Comparison of ENCODE assay signal across 13 mouse cellular contexts in genomic region chr5:66723626-66724025, GRCm38 (mm10). TPM values are rescaled to one million over a fixed set of nuclear protein-coding genes. Genes with fewer than 3 reads are reported as not detected.
DNase-seq lines count a peak whose midpoint lies in the region; ATAC-seq and TF ChIP-seq lines count a peak whose summit lies in the region.
"Had no signal": no experiment of that assay in that cellular context is flagged by ENCODE, and none has a peak within 500 bp of the region (broad histone marks: within the 10 kb centered on the region; RNA-seq: fewer than 3 reads in every experiment).

No protein-coding gene starts in this region.

- H3K4me2 ChIP-seq in heart, embryonic 15.5 days = no peak overlapping the region
- H3K4me2 ChIP-seq in lung, embryonic 14.5 days = no peak overlapping the region
- no peak overlapping the region for H3K4me2 ChIP-seq in embryonic facial prominence, embryonic 12.5 days (replicated peaks)
- no peak overlapping the region for H3K4me2 ChIP-seq in embryonic facial prominence, embryonic 15.5 days (replicated peaks)
- H3K4me2 ChIP-seq: forebrain, embryonic 13.5 days; neural tube, embryonic 13.5 days had no signal

- H3K9me3 ChIP-seq in heart, embryonic 15.5 days (replicated peaks) = no peaks in the 10 kb centered on the region
- H3K9me3 ChIP-seq in lung, embryonic 14.5 days (ENCODE audit: low read depth, low read length) = no peaks in the 10 kb centered on the region
- no peaks in the 10 kb centered on the region for H3K9me3 ChIP-seq in embryonic facial prominence, embryonic 12.5 days
- no peaks in the 10 kb centered on the region for H3K9me3 ChIP-seq in embryonic facial prominence, embryonic 15.5 days (replicated peaks)
- H3K9me3 ChIP-seq: forebrain, embryonic 13.5 days; neural tube, embryonic 13.5 days had no signal

- H3K9ac ChIP-seq in heart, embryonic 15.5 days = no peak overlapping the region
- H3K9ac ChIP-seq in lung, embryonic 14.5 days = no peak overlapping the region
- no peak overlapping the region for H3K9ac ChIP-seq in embryonic facial prominence, embryonic 12.5 days
- H3K9ac ChIP-seq in embryonic facial prominence, embryonic 15.5 days = no peak overlapping the region
- H3K9ac ChIP-seq: forebrain, embryonic 13.5 days; neural tube, embryonic 13.5 days had no signal

- WGBS in heart, embryonic 15.5 days = 72% methylated on average over 3 of the region's 3 CpGs
- 36% methylated on average over 3 of the region's 3 CpGs for WGBS in lung, embryonic 14.5 days
- WGBS in lung, adult 2 months = 30% methylated on average over 3 of the region's 3 CpGs
- 79% methylated on average over 3 of the region's 3 CpGs for WGBS in embryonic facial prominence, embryonic 12.5 days
- 80% methylated on average over 3 of the region's 3 CpGs for WGBS in embryonic facial prominence, embryonic 15.5 days

- H3K27ac ChIP-seq in heart, embryonic 15.5 days = peak overlapping the region; percentile 38
- H3K27ac ChIP-seq in lung, embryonic 14.5 days (ENCODE audit: low read depth) = peak overlapping the region; percentile 47
- 0 out of 2 replicates have a peak overlapping the region, but pooled peaks have one; percentile 57 for H3K27ac ChIP-seq in embryonic facial prominence, embryonic 12.5 days
- 0 out of 2 replicates have a peak overlapping the region, but pooled peaks have one; percentile 29 for H3K27ac ChIP-seq in embryonic facial prominence, embryonic 15.5 days (replicated peaks)
- H3K27ac ChIP-seq: forebrain, embryonic 13.5 days had no signal

- DNase-seq in heart, postnatal 10 days = no peak
- DNase-seq in lung, embryonic 14.5 days = peak; percentile 44
- no peak for DNase-seq in lung, adult 2 months
- DNase-seq in urinary bladder, postnatal 14 days (ENCODE audit: low spot score) = no peak
- DNase-seq: kidney, adult 18-20 months; liver; lung, adult 18-20 months had no signal

- no peak for TF ChIP-seq POLR2A in lung, adult 2 months (IDR thresholded peaks at IDR 0.05; ENCODE audit: borderline replicate concordance, extremely low read depth, low read depth, low read length)

- ATAC-seq in heart, embryonic 15.5 days (replicated peaks; ENCODE audit: insufficient number of reproducible peaks, insufficient read depth, low FRiP score, low read depth) = no peak
- no peak for ATAC-seq in lung, embryonic 14.5 days (ENCODE audit: insufficient read depth)
- no peak for ATAC-seq in embryonic facial prominence, embryonic 12.5 days (ENCODE audit: insufficient number of reproducible peaks, insufficient read depth, low FRiP score, low TSS enrichment)
- no peak for ATAC-seq in embryonic facial prominence, embryonic 15.5 days (ENCODE audit: insufficient number of reproducible peaks, low FRiP score, low TSS enrichment, low read depth)
- ATAC-seq: forebrain, embryonic 13.5 days had no signal

- TF ChIP-seq CTCF in lung, embryonic 14.5 days (IDR thresholded peaks at IDR 0.05; ENCODE audit: low read depth) = no peak
- no peak for TF ChIP-seq CTCF in lung, adult 2 months (IDR thresholded peaks at IDR 0.05; ENCODE audit: insufficient read depth, low read length)

- peaks cover 84% of the 10 kb centered on the region for H3K27me3 ChIP-seq in heart, embryonic 15.5 days
- no peaks in the 10 kb centered on the region for H3K27me3 ChIP-seq in lung, embryonic 14.5 days (ENCODE audit: insufficient read depth, low read length)
- no peaks in the 10 kb centered on the region for H3K27me3 ChIP-seq in embryonic facial prominence, embryonic 12.5 days
- H3K27me3 ChIP-seq in embryonic facial prominence, embryonic 15.5 days = no peaks in the 10 kb centered on the region
- H3K27me3 ChIP-seq: forebrain, embryonic 13.5 days; neural tube, embryonic 13.5 days had no signal

- no peak overlapping the region for H3K4me3 ChIP-seq in heart, embryonic 15.5 days
- no peak overlapping the region for H3K4me3 ChIP-seq in lung, embryonic 14.5 days (ENCODE audit: low read depth, low read length)
- no peak overlapping the region for H3K4me3 ChIP-seq in lung, adult 2 months (replicated peaks; ENCODE audit: extremely low read depth, low read depth, low read length)
- H3K4me3 ChIP-seq in embryonic facial prominence, embryonic 12.5 days = no peak overlapping the region
- no peak overlapping the region for H3K4me3 ChIP-seq in embryonic facial prominence, embryonic 15.5 days (replicated peaks)
- H3K4me3 ChIP-seq: forebrain, embryonic 13.5 days; neural tube, embryonic 13.5 days had no signal

- H3K4me1 ChIP-seq in heart, embryonic 15.5 days (replicated peaks) = no peaks in the 10 kb centered on the region
- peaks cover 14% of the 10 kb centered on the region for H3K4me1 ChIP-seq in lung, embryonic 14.5 days (ENCODE audit: insufficient read depth)
- H3K4me1 ChIP-seq in lung, adult 2 months (ENCODE audit: control insufficient read depth, insufficient read depth, low read length) = peaks cover 7% of the 10 kb centered on the region
- H3K4me1 ChIP-seq in embryonic facial prominence, embryonic 12.5 days = peaks cover 26% of the 10 kb centered on the region
- H3K4me1 ChIP-seq in embryonic facial prominence, embryonic 15.5 days = peaks cover 8% of the 10 kb centered on the region; the same call in 1 of the 2 replicates

- intact Hi-C loops in heart, postnatal 10 days (cut with DNase I) = no loop called here

- no peaks in the 10 kb centered on the region for H3K36me3 ChIP-seq in heart, embryonic 15.5 days
- H3K36me3 ChIP-seq in lung, embryonic 14.5 days (ENCODE audit: insufficient read depth) = no peaks in the 10 kb centered on the region
- H3K36me3 ChIP-seq in embryonic facial prominence, embryonic 12.5 days = no peaks in the 10 kb centered on the region
- H3K36me3 ChIP-seq in embryonic facial prominence, embryonic 15.5 days = no peaks in the 10 kb centered on the region
- H3K36me3 ChIP-seq: G1E; neural tube, embryonic 13.5 days had no signal

RNA-seq across cellular contexts. Expression of gene Limch1, which starts 22.0 kb away (rescaled TPM):
- polyA plus RNA-seq in heart, embryonic 15.5 days (2015; fragmentation: Nextera tagmentation; extraction: Ambion mirVana) = 26.4 and 30.2 TPM in 2 replicates
- total RNA-seq in heart, postnatal 10 days (2021) = 100 to 1,000 TPM; 149 to 150 TPM
- 67.8 and 70.5 TPM in 2 replicates for polyA plus RNA-seq in lung, embryonic 14.5 days (2014; fragmentation: Nextera tagmentation; extraction: Ambion mirVana)
- polyA plus RNA-seq in lung, adult 2 months (2012; rRNA removed) = 156 and 242 TPM in 2 replicates
- 61.6 and 61.9 TPM in 2 replicates for polyA plus RNA-seq in embryonic facial prominence, embryonic 12.5 days (2016; fragmentation: Nextera tagmentation; extraction: Ambion mirVana)
- polyA plus RNA-seq in embryonic facial prominence, embryonic 15.5 days (2015; fragmentation: Nextera tagmentation; extraction: Ambion mirVana) = 85.9 and 98.1 TPM in 2 replicates
- polyA plus RNA-seq: G1E had no signal

RNA-seq across cellular contexts. Expression of gene Uchl1, which starts 47.7 kb away (rescaled TPM):
- polyA plus RNA-seq in heart, embryonic 15.5 days (2015; fragmentation: Nextera tagmentation; extraction: Ambion mirVana) = 91.4 and 116 TPM in 2 replicates
- 10 to 100 TPM; 19.6 to 21.5 TPM for total RNA-seq in heart, postnatal 10 days (2021)
- polyA plus RNA-seq in lung, embryonic 14.5 days (2014; fragmentation: Nextera tagmentation; extraction: Ambion mirVana) = 60.5 and 61.0 TPM in 2 replicates
- polyA plus RNA-seq in lung, adult 2 months (2012; rRNA removed) = 8.0 and 9.3 TPM in 2 replicates
- polyA plus RNA-seq in embryonic facial prominence, embryonic 12.5 days (2016; fragmentation: Nextera tagmentation; extraction: Ambion mirVana) = 141 and 184 TPM in 2 replicates
- 49.6 and 64.0 TPM in 2 replicates for polyA plus RNA-seq in embryonic facial prominence, embryonic 15.5 days (2015; fragmentation: Nextera tagmentation; extraction: Ambion mirVana)
- polyA plus RNA-seq: G1E had no signal
